Mouse (Mus musculus) megakaryocyte, embryonic 14.5 days (primary cell): ENCODE data around the gene Parg.

Source experiments
- FLI1 ChIP-seq: IDR thresholded peaks from 2 replicates; pipeline ENCODE4 v1.6.1; 2012; ENCODE audit warnings: low read length, inconsistent platforms, mixed read lengths
- GATA1 ChIP-seq: IDR thresholded peaks from 3 replicates; pipeline ENCODE4 v1.6.1; 2012; ENCODE audit warnings: mixed read lengths, low read length, inconsistent platforms, borderline replicate concordance

DNA sequence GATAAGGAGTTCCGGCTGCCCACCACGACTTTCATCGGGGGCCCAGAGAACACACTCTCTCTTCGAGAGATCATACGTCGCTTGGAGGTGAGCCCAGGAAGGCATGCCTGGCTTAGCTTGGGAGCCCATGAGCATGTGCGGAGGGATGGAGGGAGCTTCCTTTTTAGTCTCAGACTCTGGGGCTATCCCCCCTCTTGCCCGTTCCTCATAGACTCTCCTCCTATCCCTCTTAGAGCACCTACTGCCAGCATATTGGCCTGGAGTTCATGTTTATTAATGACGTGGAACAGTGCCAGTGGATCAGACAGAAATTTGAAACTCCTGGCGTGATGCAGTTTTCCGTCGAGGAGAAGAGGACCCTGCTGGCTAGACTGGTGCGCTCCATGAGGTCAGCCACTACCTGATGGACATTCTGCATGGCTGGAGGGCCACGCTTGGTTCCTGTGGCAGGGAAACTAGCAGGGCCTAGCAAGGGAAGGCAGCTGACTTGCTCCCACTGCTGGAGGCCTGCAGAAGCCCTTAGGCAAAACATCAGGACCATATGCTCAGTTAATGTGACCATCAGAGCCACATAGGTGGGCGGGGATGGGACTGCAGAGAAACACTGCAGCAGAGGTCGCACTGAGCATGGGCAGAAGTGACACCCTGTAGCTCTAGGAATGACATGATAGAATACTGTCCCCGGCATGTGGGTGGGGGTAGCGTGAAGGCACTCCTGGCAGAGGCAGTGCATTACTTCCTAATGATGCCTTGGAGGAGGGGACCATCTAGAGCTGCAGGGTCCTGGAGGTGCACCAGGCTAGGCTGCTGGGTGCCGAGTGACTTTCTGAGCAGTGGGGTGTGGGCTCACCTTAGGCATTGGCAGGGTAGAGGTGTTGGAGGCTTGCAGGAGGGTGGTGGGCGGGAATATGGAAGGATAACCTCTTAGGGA is 131.0 kb downstream of the Parg start:
- TF ChIP-seq GATA1: no peak
- no peak for TF ChIP-seq FLI1
